Mouse (Mus musculus) spleen, embryonic (tissue): ENCODE measurements at regions not wholly inside any gene's neighbourhood (a gene's known extent, or its start where the extent isn't known, plus 50 kb on each side); places are given as distances from the start of the nearest gene placed in this dataset.

Experiments
- CTCF ChIA-PET: fragments of 350-600 bp; sonication (Branson Sonifier 250); formaldehyde crosslinking; loops from one replicate; lab custom pipeline; 2022; lab: Charles Lee

GRCm38 (mm10) chr13:90738513-90738912, 166.6 kb downstream of the Atp6ap1l start:
- CTCF ChIA-PET: no interaction called here

GRCm38 (mm10) chr13:90733265-90733664, 171.9 kb downstream of the Atp6ap1l start:
- CTCF ChIA-PET: interaction anchor here (0.6 kb wide), 1 partner anchor 35 kb away, joined by 10 read pairs; no protein-coding TSS in a partner anchor

GRCm38 (mm10) chr13:90729078-90729477, 176.1 kb downstream of the Atp6ap1l start:
- CTCF ChIA-PET: no interaction called here

- CTCF ChIA-PET: no interaction called here
These were observed 177.3 kb downstream of the Atp6ap1l start for GRCm38 (mm10) chr13:90727816-90728215.

- CTCF ChIA-PET: no interaction called here
These were observed 179.9 kb downstream of the Atp6ap1l start for GRCm38 (mm10) chr13:90725053-90725827.

- CTCF ChIA-PET: no interaction called here
These were observed 180.6 kb downstream of the Atp6ap1l start for GRCm38 (mm10) chr13:90724598-90724997.

GRCm38 (mm10) chr13:90723533-90723898, 181.6 kb downstream of the Atp6ap1l start:
- CTCF ChIA-PET: no interaction called here

- CTCF ChIA-PET: no interaction called here
These were observed 182.3 kb downstream of the Atp6ap1l start for GRCm38 (mm10) chr13:90722599-90723532.

- CTCF ChIA-PET: no interaction called here
These were observed 220.8 kb downstream of the Atp6ap1l start for GRCm38 (mm10) chr13:90684324-90684723.

- CTCF ChIA-PET: no interaction called here
These were observed 225.8 kb downstream of the Atp6ap1l start for GRCm38 (mm10) chr13:90679162-90680010.

- CTCF ChIA-PET: interaction anchor here (0.6 kb wide), 1 partner anchor 50 kb away, joined by 10 read pairs; no protein-coding TSS in a partner anchor
These were observed 231.3 kb downstream of the Atp6ap1l start for GRCm38 (mm10) chr13:90673823-90674222.

- CTCF ChIA-PET: no interaction called here
These were observed 232.1 kb downstream of the Atp6ap1l start for GRCm38 (mm10) chr13:90673079-90673478.

- CTCF ChIA-PET: no interaction called here
These were observed 243.5 kb downstream of the Atp6ap1l start for GRCm38 (mm10) chr13:90661567-90662141.

- CTCF ChIA-PET: no interaction called here
These were observed 244.2 kb downstream of the Atp6ap1l start for GRCm38 (mm10) chr13:90660950-90661349.

- CTCF ChIA-PET: no interaction called here
These were observed 246.1 kb downstream of the Atp6ap1l start for GRCm38 (mm10) chr13:90659087-90659486.

GRCm38 (mm10) chr13:90646356-90646755, 258.8 kb downstream of the Atp6ap1l start:
- CTCF ChIA-PET: no interaction called here

GRCm38 (mm10) chr13:90644216-90644615, 260.9 kb downstream of the Atp6ap1l start:
- CTCF ChIA-PET: no interaction called here

GRCm38 (mm10) chr13:90643575-90644215, 261.5 kb downstream of the Atp6ap1l start:
- CTCF ChIA-PET: no interaction called here

GRCm38 (mm10) chr13:90643109-90643508, 262.0 kb downstream of the Atp6ap1l start:
- CTCF ChIA-PET: no interaction called here

GRCm38 (mm10) chr13:90642206-90642823, 262.8 kb downstream of the Atp6ap1l start:
- CTCF ChIA-PET: no interaction called here
